Mouse (Mus musculus) spleen, postnatal 36 days (tissue): ENCODE data around the gene Rpl35.

Experiments used
- DNase-seq, 2 experiments: peaks; one replicate each; pipeline ENCODE4 v3.0.0; 2022; ENCODE audit warnings: low spot score in 2 of 2, mixed read lengths in 1 of 2

The Rpl35 gene

DNA sequence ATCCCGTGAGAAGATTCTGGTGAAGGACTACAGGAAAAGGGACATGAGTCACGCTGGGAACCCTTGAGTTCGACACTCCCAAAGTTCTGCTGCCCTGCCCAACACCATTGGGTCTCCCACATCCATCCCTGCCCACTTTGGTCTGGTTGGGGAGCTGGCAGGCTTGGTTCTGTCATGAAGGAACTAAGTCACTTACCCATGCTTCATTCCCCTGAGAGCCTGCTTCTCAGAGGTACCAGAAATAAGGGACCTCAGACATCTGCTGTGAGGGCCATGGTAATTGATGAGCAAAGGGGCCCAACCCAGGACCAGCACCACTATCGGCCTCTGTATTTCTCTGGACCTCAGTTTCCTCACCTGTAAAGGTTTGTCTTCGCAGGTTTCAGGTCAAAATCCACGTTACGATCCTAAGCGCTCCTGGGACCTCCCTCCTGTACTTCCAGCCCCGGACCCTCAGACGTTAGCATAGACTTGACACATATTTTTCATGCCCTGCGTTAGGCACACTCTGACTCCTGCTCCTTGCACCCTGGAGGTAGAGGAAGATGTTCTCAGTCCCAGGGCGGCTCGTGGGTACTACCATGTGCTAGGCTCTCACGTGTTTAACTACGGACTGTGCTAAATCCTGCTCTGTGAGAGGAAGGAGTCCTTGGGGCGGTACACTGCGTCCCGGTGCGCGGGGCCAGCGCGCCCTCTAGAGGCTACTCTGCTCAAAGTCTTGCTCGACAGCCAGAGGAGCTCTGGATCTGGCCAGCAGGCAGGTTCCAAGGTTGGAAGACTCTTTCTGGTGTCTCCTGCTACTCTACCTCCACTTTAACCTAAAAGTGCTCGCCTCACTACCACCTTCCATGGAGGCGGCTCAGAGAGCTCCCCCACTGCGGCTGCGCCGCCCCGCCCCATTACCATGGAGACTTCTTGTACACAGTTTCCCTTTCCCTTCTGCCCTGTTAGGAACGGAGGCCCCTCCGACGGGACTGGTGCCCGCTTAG lies 7.7 kb downstream of the Rpl35 start, which contains the start of gene Wdr38:
Gene Wdr38 (plus strand): TSS at position 91 of the 989 bp plus-strand sequence.
- peak; percentile 85 to 89 for DNase-seq

DNA sequence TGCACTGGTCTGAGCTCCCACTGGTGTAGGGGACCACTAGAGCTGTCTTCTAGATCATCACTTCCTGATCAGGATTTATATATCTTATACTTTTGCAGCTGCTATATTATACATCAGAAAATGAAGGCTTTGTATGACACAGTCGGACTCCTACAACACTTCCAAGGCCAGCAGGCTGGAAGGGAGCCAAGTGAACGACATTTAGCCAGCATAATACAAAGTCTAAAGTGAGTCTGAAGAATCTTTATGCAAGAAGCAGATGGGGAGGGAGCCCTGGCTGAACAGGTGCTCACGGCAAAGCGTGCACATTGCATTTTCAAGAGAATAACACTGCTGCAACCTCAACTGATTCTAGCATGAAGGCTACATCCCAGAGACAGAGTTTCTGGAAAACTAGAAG lies 13.0 kb downstream of the Rpl35 start:
- DNase-seq, result no peak

DNA sequence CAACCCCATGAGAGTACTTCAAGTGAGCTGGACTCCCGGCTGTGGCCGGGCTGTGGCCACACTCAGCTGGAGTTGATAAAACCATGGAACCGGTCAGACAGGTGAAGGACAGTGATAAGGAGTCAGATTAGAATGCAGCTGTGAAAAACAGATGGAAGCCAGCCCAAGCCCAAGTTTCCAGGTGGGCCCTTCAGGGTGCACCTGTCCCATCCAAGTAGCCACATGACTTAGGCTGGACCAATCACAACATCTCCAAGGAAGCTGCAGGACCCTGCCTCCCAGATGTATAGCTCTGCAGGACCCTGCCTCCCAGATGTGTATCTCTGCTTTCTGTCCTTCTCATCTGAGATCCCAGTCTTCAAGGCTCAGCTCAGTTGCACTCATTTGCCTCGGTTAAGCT lies 13.4 kb downstream of the Rpl35 start:
- no peak for DNase-seq

DNA sequence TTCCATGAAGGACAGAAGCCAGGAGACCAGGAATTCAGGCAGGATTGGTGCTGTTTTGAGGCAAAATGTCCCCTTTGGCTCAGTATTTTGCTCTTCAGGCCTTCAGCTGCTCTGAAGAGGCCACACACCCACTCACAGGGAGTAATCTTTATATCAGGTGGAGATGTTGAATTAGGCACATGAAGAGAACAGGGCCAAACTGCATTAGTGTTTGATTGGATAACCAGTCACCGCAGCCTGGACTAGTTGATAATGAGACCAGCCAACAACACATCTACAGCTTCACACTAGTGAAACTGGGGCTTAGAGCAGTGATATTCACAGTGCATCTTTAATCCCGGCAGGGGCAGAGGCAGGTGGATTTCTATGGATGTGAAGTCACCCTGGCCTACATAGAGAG lies 16.5 kb downstream of the Rpl35 start:
- DNase-seq, result no peak

DNA sequence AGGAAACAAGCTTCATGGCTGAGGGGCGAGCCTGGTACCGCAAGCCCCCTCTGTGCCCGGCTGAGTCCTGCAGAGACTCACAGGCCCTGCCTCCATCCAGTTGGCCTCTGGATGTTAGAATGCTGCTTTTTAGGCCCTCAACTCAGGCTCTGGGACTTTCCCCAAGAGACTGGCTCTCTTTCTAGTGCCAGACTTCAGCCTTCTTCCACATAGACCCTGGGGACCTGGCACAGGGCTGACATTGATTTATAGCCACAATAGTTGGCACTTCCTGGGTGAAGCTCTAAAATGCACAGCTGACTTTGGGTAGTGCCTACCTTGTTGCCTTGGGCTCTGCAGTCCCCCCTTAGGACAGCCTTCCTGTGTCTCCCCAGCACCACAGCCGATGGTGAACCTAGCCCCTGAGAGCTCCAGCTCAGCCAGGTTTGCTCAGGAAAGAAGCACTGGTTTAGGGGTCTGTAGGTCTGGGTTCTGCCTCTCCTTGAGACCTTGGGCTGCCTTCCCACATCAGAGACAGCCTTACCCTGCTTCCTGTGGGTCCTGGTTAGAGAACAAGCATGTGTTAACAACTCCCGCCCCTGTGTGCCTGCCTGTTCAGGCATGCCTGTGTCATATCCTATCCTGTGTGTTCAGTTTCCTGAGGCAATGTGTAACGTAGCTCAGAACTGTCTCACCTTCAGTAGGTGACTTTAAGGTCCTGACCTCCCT lies 17.5 kb downstream of the Rpl35 start:
- no peak for DNase-seq

DNA sequence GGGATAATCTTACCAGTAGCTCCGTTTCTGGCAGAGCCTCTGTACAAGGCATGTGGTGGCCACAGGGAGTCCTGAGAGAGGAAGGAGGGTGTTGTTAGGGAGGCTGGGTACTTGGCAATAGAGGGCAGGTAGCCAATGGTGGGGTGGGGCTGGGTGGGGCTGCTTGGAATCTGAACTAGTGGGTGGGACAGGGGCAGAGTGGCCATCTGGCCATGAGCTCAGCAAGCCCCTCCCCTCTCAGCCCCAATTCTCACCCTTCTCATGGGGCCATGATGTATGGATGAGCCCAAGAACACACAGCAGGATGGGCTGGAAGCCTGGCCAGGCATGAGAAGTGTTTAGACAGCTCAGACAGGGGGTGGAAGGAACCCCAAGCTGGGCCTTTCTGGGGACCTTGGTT lies 18.1 kb downstream of the Rpl35 start:
- DNase-seq, result no peak

DNA sequence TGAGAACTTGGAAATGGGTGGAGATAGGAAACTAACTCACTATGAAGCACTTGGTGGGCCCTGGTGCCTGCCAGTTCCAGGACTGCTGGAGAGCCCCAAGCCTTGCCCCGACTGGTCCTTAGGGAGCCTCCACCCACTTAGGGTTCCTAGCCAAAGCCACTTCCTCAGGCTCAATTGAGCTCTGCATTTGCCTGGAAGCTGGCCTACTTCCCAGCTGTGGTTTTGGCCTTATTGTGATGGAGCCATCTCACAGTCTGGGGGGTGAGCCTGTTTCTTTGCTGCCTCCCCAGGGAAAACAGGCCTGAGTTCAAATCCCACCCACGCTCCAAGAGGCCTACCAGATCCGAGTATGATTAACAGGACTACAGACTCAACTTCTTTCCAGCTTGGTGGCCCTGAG lies 18.8 kb downstream of the Rpl35 start:
- DNase-seq, result no peak

DNA sequence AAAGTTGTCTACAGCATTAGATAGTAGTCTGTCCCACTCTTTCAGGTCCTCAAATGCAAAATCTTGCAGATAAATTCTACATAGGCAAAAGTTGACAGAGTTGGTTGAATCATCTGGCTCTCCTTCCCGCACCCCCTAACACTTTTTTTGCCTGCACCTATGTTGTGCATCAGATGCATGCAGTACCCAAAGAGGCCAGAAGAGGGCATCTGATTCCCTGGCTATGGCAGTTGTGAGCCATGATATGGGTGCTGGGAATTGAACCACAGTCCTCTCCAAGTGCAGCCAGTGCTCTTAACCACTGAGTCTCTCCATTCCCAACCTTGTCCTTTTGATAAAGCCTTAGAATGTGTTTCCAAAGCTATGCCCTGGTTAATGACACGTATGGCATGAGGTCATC lies 22.0 kb downstream of the Rpl35 start:
- DNase-seq, result no peak

DNA sequence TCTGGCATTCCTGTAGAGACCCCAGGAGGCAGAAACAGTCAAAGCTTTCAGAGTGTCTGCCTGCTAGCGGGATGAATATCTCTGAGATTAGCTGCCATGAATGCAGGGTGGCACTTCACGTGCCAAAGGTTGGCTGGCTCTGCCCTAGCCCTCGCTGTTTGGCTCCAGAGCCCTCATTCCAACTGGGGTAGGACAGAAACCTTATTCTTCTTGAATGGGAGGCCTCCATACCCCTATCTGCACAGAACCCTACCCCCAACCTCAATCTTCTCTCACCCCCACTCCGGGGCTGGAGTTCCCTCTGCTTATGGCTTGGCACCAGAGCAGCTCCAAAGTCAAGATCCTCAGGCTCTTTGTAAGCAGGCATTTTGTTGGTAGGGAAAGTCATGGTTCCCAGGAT lies 27.6 kb downstream of the Rpl35 start:
- DNase-seq, result no peak

DNA sequence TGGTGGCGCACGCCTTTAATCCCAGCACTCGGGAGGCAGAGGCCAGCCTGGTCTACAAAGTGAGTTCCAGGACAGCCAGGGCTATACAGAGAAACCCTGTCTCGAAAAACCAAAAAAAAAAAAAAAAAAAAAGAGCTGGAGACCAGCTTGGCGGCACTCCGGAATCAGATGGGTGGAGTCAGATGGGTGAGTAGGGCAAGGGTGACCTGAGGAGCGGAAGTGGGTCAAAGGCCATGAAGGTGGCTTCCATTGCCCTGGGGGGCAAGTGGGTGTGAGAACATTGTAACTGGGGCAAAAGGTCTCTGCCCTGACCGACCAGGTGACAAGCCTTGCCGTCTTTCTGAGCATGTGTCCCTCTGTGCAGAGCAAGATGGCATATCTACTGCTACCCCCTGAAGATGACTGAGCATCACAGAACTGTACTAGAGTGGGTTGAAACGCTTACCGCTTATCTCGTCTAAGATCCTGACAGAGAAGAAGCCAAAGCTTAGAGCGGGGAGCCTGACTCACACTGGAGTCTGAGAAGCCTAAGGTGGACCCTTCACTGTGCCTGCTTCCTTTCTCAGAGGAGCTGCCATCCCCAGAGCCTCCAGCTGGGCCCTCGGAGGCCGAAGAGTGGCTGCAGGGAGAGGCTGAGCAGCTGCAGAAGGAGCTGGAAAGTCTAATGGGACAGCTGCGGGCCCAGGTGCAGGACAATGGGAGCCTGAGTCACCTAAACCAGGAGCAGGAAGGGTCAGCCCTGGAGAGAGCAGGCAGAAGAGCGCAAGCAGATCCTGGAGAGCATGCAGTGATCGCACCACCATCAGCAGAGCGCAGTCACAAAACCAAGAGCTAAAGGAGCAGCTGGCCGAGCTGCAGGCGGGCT lies 29.3 kb downstream of the Rpl35 start:
- DNase-seq, result no peak

DNA sequence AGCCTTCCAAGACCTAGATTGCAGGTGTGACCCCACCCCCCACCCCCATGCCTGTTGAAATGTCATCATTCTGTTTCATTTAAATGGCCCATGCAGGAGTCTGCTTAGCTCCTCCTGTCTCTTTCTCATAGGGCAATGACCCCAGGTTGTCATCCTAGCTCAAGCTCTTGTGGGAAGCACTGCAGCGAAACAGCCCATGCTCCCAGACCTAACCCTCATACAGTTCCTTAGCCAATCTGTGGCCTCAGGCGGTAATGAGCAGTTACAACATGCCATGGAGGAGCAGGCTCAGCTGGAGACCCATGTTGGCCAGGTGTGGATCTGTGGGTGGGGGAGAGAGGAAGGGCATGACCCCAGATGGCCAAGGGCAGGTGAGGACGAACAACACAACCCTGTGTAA lies 30.2 kb downstream of the Rpl35 start:
- no peak for DNase-seq

DNA sequence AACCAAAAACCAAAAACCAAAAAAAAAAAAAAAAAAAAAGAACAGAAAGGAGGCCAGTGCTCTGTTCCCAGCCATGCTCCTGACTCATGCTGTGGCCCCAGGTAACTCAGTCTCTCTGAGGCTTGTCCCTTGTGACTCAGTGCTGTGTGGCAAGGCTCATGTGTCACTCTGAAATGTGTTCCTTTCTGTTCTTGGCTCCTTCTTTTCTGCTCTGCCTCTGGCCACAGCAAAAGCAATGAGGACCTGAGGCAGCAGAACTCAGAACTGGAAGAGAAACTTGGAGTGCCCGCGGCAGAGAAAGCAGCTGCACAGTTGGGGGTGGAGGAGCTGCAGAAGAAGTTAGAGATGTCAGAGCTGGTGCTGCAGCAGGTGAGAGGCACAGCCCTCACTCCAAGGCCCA lies 31.3 kb downstream of the Rpl35 start:
- DNase-seq, result no peak

DNA sequence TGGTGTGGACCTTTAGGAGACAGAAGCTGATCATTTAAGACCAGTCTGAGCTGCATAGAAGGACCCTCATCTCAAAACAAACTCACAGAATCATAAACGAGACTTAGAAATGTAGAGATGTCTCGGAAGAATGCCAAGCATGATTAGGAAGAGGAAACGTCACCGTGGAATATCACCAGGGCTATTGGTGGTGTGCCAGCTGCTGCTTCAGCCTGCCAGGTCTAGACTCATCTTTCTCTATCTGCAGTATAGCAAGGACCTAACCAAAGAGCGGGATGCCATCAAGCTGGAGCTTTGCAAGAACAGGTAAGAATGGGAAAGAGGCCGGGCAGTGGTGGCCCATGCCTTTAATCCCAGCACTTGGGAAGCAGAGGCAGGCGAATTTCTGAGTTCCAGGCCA lies 31.7 kb downstream of the Rpl35 start:
- DNase-seq, result no peak

DNA sequence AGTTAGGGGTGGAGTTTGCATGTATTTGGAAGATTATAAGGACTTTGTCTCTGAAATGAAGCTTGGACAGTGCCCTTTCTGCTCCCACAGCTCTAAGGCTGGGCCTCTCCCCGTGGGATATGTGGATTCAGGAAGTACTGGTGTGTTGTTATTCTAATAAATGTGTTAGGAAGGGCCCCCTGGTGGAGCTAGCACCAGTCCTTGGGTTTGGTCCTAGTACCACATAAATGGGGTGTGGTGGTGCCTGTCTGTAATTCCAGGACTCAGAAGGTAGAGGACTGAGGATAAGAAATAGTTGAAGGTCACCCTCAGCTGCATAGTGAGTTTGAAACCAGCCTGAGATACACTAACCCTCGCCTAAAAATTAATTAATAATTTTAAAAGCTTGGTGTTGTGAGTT lies 32.2 kb downstream of the Rpl35 start:
- no peak for DNase-seq

DNA sequence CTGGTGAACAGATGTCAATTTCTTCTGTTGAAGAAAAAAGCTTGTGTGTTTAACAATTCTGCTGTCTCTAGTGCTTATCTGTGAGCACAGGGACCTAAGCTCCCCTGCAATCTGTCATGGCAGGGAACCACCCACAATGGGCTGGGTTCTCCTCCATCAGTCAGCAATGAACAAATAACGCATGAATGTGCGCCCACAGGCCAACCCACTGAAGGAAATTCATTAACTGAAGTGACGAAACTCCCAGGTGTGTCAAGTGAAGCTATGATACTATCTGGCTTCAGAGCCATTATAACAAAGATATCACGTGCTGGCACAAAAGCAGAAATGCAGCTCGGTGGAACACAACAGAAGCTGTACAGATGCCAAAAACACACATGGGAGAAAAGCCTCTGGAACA lies 35.4 kb downstream of the Rpl35 start:
- peak in 1 of 2 experiments; percentile 30 for DNase-seq

DNA sequence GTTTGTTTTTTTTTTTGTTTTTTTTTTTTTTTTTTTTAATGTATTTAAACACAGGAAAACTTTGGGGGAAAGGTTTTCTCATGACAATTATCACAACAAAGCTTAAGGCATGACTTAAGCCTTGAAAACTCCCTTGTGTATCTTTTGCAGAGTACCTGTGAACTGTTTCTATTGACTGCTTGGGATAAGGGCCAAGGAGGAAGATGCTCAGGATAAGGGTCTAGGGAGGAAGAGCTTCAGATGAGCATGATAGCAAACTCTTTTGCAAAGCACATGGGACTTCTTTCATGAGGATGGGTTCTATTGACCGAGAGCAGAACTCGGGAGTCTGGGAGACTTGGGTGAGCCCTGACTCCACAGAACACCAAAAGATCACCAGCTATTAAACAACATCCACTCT lies 35.8 kb downstream of the Rpl35 start:
- DNase-seq, result no peak

DNA sequence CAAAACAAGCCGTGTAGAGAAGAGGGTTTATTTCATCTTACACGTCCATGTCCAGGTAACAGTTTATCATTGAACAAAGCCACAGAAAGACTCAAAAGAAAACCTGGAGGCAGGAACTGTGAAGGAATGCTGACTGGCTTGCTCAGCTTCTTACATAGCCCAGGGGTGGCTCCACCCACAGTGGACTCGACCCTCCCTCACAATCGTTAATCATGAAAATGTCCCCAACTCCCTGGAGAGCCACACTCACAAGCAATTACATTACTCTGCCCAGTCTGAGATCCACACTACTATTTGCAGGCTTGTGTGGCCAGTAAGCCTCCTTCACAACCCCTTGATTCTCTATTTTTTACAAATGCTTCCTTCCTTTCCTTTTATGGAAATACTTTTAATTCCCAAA lies 41.2 kb downstream of the Rpl35 start:
- DNase-seq, result no peak

DNA sequence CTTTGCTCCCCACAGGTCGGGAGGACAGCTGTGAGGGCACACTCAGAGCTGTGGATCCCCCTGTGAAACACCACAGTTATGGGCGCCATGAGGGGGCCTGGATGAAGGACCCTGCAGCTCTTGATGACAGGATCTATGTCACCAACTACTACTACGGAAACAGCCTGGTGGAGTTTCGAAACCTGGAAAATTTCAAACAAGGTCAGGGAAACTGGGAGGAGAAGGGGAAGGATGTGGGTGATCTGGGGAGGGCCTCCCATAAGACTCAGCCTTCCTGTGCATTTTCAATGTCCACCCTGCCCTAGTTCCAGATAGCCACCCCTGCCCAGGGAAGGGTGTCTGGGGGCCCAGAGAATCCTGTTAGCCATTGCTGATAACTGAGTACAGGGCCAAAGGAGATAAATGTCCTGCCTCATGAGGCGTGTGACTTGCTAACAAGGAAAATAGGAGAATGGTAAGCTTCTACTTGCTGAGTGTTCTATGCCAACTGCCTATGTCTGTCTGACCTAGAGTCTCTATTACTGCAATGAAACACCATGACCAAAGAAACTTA lies 47.7 kb downstream of the Rpl35 start:
- DNase-seq, result no peak

DNA sequence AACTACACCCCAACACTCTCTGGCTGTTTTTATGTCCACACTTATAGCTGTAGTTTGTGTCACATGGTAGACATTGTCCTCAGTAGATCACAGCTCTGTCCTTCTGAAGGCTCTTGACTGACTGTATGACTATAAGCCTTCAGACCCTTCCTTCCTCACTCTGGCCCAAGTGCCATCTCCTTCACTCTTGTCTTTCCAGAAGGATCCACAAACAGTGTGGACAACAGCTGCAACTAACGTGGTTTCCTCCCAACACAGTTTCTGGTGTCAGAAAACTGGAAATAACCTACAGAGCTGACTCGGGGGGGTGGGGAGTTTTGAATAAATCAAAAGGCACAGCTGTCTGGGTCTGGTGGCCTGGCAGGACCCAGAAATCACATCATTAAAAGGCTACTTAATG lies 49.4 kb downstream of the Rpl35 start:
- DNase-seq, result no peak

DNA sequence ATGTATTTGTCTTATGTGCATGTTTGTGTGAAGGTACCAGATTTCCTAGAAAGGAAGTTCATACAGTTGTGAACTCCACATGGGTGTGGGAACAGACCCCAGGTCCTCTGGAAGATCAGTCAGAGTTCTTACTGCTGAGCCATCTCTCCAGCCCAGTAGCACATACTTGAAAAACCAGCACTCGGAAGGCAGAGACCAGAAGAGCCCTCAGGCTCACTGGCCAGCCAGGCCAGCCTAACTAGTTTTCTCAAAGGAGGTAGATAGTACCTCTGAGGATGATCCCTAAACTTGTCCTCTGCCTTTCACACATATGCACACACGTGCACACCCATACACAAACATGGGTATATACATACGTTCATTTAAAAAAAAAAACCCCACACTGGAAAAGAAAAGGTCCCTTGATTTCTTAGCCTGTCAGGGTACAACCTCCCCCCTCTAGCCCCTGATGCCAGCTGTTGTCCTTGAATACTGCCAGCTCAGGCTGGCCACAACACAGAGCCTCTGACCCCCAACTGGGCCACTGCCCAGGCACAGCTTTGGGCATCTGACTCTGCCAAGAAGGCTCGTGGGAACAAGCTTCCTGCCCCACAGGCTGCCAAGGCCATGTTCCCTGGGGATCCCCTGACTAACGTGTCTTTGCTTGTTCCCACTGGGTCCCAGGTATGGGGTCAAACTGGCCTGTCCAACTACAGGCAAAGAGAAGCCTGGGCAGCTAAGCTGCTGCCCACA lies 52.1 kb downstream of the Rpl35 start:
- DNase-seq, result no peak
